Mouse (Mus musculus): ENCODE data around the gene Aggf1. TPM values are rescaled to one million over a fixed set of nuclear protein-coding genes. Genes with fewer than 3 reads are reported as not detected.
A peak's percentile ranks its signal among the peaks of the same experiment; 100 is the strongest.

Gene Aggf1
- polyA plus RNA-seq, 1 experiment from 2014 or later, result 33.1 TPM

DNA sequence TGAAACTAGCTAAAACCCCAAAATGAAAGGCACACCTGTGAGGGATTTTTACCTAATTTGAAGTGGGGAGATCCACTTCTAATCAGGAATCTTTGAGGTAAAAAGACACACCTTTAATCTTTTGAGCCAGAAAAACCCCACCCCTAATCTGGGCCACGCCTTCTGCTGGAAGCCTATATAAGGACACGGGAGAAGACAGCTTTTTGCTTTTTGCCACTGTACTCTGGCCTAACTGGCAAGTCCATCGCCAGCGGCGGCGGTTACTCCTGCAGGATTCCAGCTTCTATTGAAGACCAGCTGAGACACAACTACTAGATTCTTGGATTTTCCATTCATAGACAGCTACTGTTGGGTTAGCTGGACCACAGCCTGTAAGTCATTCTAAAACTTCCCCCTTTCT is 51.8 kb downstream of the Aggf1 start, which contains the start of gene Zbed3:
Gene Zbed3, plus strand, starts transcription at position 213 of the 400 bp plus-strand sequence.
- peak within 1 kb of the TSS; percentile 100 for H3K27ac ChIP-seq
- WGBS, result 90% methylated on average over 6 of the region's 6 CpGs
- TF ChIP-seq CTCF (IDR thresholded peaks at IDR 0.05; ENCODE audit: low read depth), result no peak
- H3K36me3 ChIP-seq (ENCODE audit: insufficient read depth, low read length), result no peaks in the 10 kb centered on the region
- H3K9ac ChIP-seq (ENCODE audit: low read depth, low read length), result peak within 1 kb of the TSS; percentile 100
- H3K27me3 ChIP-seq (ENCODE audit: insufficient read depth, low read length), result no peaks in the 10 kb centered on the region
- ATAC-seq (replicated peaks; ENCODE audit: low FRiP score, low read depth), result no peak
- H3K4me1 ChIP-seq (replicated peaks; ENCODE audit: insufficient read depth, low read length), result peaks cover 8% of the 10 kb centered on the region; the same call in 1 of the 2 replicates
- H3K4me2 ChIP-seq (ENCODE audit: low read length), result peak within 1 kb of the TSS; percentile 96
- no peak for DNase-seq (ENCODE audit: low spot score)
- no peaks in the 10 kb centered on the region for H3K9me3 ChIP-seq (replicated peaks; ENCODE audit: low read length)
- H3K4me3 ChIP-seq (replicated peaks; ENCODE audit: low read depth, low read length), result peak within 1 kb of the TSS; percentile 96

GRCm38 (mm10) chr13:95320451-95320850 is 54.7 kb downstream of the Aggf1 start:
- Histone ChIP-seq H3K27ac (peak overlapping the region; percentile 88), H3K36me3 (ENCODE audit: insufficient read depth, low read length) (no peaks in the 10 kb centered on the region), H3K4me3 (replicated peaks; ENCODE audit: low read depth, low read length) (no peak overlapping the region), H3K4me1 (replicated peaks; ENCODE audit: insufficient read depth, low read length) (0 out of 2 replicates have a peak, but pooled peaks cover 4% of the 10 kb centered on the region), H3K9ac (ENCODE audit: low read depth, low read length) (no peak overlapping the region), H3K4me2 (ENCODE audit: low read length) (peak overlapping the region; percentile 15; the same call in 1 of the 2 replicates), H3K27me3 (ENCODE audit: insufficient read depth, low read length) (no peaks in the 10 kb centered on the region), H3K9me3 (replicated peaks; ENCODE audit: low read length) (no peaks in the 10 kb centered on the region)
- ATAC-seq (replicated peaks; ENCODE audit: low FRiP score, low read depth) (no peak), DNase-seq (ENCODE audit: low spot score) (peak; percentile 63)
- TF ChIP-seq CTCF (IDR thresholded peaks at IDR 0.05; ENCODE audit: low read depth), result no peak
- 16% methylated on average over 4 of the region's 4 CpGs for WGBS

GRCm38 (mm10) chr13:95319153-95319552 is 56.0 kb downstream of the Aggf1 start:
- Histone ChIP-seq H3K36me3 (ENCODE audit: insufficient read depth, low read length) (no peaks in the 10 kb centered on the region), H3K4me3 (replicated peaks; ENCODE audit: low read depth, low read length) (no peak overlapping the region), H3K9ac (ENCODE audit: low read depth, low read length) (no peak overlapping the region), H3K9me3 (replicated peaks; ENCODE audit: low read length) (no peaks in the 10 kb centered on the region), H3K27ac (peak overlapping the region; percentile 88), H3K4me2 (ENCODE audit: low read length) (no peak overlapping the region), H3K4me1 (replicated peaks; ENCODE audit: insufficient read depth, low read length) (0 out of 2 replicates have a peak, but pooled peaks cover 4% of the 10 kb centered on the region), H3K27me3 (ENCODE audit: insufficient read depth, low read length) (no peaks in the 10 kb centered on the region)
- TF ChIP-seq CTCF (IDR thresholded peaks at IDR 0.05; ENCODE audit: low read depth), result no peak
- WGBS, result 70% methylated on average over 6 of the region's 6 CpGs
- ATAC-seq (replicated peaks; ENCODE audit: low FRiP score, low read depth) (no peak), DNase-seq (ENCODE audit: low spot score) (no peak)

GRCm38 (mm10) chr13:95312016-95312415 is 63.1 kb downstream of the Aggf1 start:
- WGBS, result 80% methylated on average over 6 of the region's 6 CpGs
- DNase-seq (ENCODE audit: low spot score), result no peak
- no peaks in the 10 kb centered on the region for H3K36me3 ChIP-seq (ENCODE audit: insufficient read depth, low read length)
- H3K4me1 ChIP-seq (replicated peaks; ENCODE audit: insufficient read depth, low read length), result no peaks in the 10 kb centered on the region
- no peak for TF ChIP-seq CTCF (IDR thresholded peaks at IDR 0.05; ENCODE audit: low read depth)
- H3K4me3 ChIP-seq (replicated peaks; ENCODE audit: low read depth, low read length), result no peak overlapping the region
- no peak for ATAC-seq (replicated peaks; ENCODE audit: low FRiP score, low read depth)
- H3K27me3 ChIP-seq (ENCODE audit: insufficient read depth, low read length), result no peaks in the 10 kb centered on the region
- H3K4me2 ChIP-seq (ENCODE audit: low read length), result no peak overlapping the region
- H3K9ac ChIP-seq (ENCODE audit: low read depth, low read length), result no peak overlapping the region
- no peak overlapping the region for H3K27ac ChIP-seq
- H3K9me3 ChIP-seq (replicated peaks; ENCODE audit: low read length), result no peaks in the 10 kb centered on the region

DNA sequence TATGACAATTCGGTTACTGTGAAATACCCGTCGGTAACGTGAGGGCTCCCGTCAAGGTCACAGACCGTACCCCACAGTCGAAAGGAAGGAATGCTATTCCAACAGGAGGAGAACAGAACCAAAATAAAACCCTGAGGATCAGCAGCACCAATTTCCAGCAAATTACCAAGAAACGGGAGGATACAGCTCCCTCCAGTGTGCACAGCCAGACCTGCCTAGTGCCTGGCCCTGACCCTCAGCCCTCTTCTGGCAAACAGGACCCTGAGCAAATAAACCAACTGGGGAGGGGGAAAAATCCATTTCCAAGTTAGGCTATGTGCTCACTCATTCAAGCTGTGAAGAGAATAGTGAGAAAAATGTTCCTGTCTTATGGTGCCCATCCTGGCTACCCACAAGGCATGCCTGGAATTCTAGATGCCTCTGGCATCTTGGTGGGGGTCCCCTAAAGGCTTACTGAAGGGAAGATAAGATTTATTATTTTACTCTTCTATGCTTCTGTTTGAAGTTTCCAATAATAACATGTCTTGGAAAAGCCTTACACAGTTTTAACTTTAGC is 68.0 kb downstream of the Aggf1 start:
- H3K9ac ChIP-seq (ENCODE audit: low read depth, low read length), result no peak overlapping the region
- H3K27ac ChIP-seq, result peak overlapping the region; percentile 62; the same call in 1 of the 2 replicates
- peak; percentile 40; the same call in 1 of the 2 replicates for TF ChIP-seq CTCF (IDR thresholded peaks at IDR 0.05; ENCODE audit: low read depth)
- H3K9me3 ChIP-seq (replicated peaks; ENCODE audit: low read length), result no peaks in the 10 kb centered on the region
- no peak for ATAC-seq (replicated peaks; ENCODE audit: low FRiP score, low read depth)
- DNase-seq (ENCODE audit: low spot score), result no peak
- no peaks in the 10 kb centered on the region for H3K27me3 ChIP-seq (ENCODE audit: insufficient read depth, low read length)
- H3K4me2 ChIP-seq (ENCODE audit: low read length), result 0 out of 2 replicates have a peak overlapping the region, but pooled peaks have one; percentile 14
- WGBS, result 43% methylated on average over 8 of the region's 8 CpGs
- no peaks in the 10 kb centered on the region for H3K4me1 ChIP-seq (replicated peaks; ENCODE audit: insufficient read depth, low read length)
- H3K36me3 ChIP-seq (ENCODE audit: insufficient read depth, low read length), result no peaks in the 10 kb centered on the region
- no peak overlapping the region for H3K4me3 ChIP-seq (replicated peaks; ENCODE audit: low read depth, low read length)

- no peaks in the 10 kb centered on the region for H3K9me3 ChIP-seq (replicated peaks; ENCODE audit: low read length)
- H3K27ac ChIP-seq, result peak overlapping the region; percentile 62; the same call in 1 of the 2 replicates
- no peak overlapping the region for H3K4me3 ChIP-seq (replicated peaks; ENCODE audit: low read depth, low read length)
- no peak for DNase-seq (ENCODE audit: low spot score)
- no peak for ATAC-seq (replicated peaks; ENCODE audit: low FRiP score, low read depth)
- H3K4me1 ChIP-seq (replicated peaks; ENCODE audit: insufficient read depth, low read length), result no peaks in the 10 kb centered on the region
- 31% methylated on average over 4 of the region's 4 CpGs for WGBS
- no peak for TF ChIP-seq CTCF (IDR thresholded peaks at IDR 0.05; ENCODE audit: low read depth)
- H3K9ac ChIP-seq (ENCODE audit: low read depth, low read length), result no peak overlapping the region
- H3K4me2 ChIP-seq (ENCODE audit: low read length), result peak overlapping the region; percentile 14; the same call in 1 of the 2 replicates
- no peaks in the 10 kb centered on the region for H3K36me3 ChIP-seq (ENCODE audit: insufficient read depth, low read length)
- no peaks in the 10 kb centered on the region for H3K27me3 ChIP-seq (ENCODE audit: insufficient read depth, low read length)
These were observed 68.6 kb downstream of the Aggf1 start for GRCm38 (mm10) chr13:95306596-95306995.

Other genes starting within 250 kb of the Aggf1 start
- gene Pde8b, start 125.0 kb downstream of the Aggf1 start, polyA plus RNA-seq (2015; fragmentation: Nextera tagmentation; extraction: Ambion mirVana), result 12.1 and 13.8 TPM in 2 replicates
- 72.3 and 73.5 TPM in 2 replicates for gene Zbed3, start 51.7 kb downstream of the Aggf1 start, polyA plus RNA-seq (2015; fragmentation: Nextera tagmentation; extraction: Ambion mirVana)
- gene Crhbp, start 69.6 kb upstream of the Aggf1 start, polyA plus RNA-seq (2015; fragmentation: Nextera tagmentation; extraction: Ambion mirVana), result 0.17 TPM in 1 of 2 replicates, not detected in the other
- not detected in 2 replicates for gene S100z, start 103.4 kb upstream of the Aggf1 start, polyA plus RNA-seq (2015; fragmentation: Nextera tagmentation; extraction: Ambion mirVana)
- gene F2rl1, start 149.9 kb upstream of the Aggf1 start, polyA plus RNA-seq (2015; fragmentation: Nextera tagmentation; extraction: Ambion mirVana), result 10.4 and 10.7 TPM in 2 replicates
- 85.6 and 104 TPM in 2 replicates for gene F2r, start 243.1 kb upstream of the Aggf1 start, polyA plus RNA-seq (2015; fragmentation: Nextera tagmentation; extraction: Ambion mirVana)